ENCODE assay signal across 17 mouse cellular contexts in the genomic region with DNA sequence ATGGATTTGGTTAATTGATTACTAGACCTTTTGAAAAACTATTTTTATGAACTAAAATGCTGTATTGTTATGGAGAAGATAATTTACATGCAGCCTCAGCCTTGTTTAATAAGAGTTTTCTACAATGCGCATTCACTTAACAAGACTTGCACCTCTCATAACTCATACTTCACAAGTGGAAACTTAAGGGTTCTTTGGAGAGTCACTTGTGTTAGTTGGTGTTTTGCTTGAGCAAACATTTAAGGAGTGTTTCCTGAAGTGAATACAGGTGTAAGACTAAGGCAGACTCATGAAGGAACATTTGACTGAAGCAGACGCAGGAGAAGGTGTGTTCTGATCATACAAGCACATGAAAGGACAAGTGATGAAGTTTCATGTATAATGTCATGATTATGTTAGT.
"Had no signal": no experiment of that assay in that cellular context is flagged by ENCODE, and none has a peak within 500 bp of the region (broad histone marks: within the 10 kb centered on the region; RNA-seq: fewer than 3 reads in every experiment).

No protein-coding gene starts in this region.

- H3K4me3 ChIP-seq: liver, embryonic 13.5 days; liver, embryonic 15.5 days; megakaryocyte, embryonic 14.5 days; midbrain, embryonic 13.5 days; midbrain, embryonic 15.5 days; neural tube, embryonic 12.5 days; stomach, embryonic 15.5 days had no signal

- H3K27me3 ChIP-seq: liver, embryonic 13.5 days; liver, embryonic 15.5 days; megakaryocyte, embryonic 14.5 days; midbrain, embryonic 13.5 days; midbrain, embryonic 15.5 days; neural tube, embryonic 12.5 days; stomach, embryonic 15.5 days had no signal

- H3K4me2 ChIP-seq: liver, embryonic 11.5 days; liver, embryonic 13.5 days; liver, embryonic 15.5 days; midbrain, embryonic 11.5 days; midbrain, embryonic 13.5 days; midbrain, embryonic 15.5 days; neural tube, embryonic 12.5 days; stomach, embryonic 15.5 days had no signal

- DNase-seq: liver; liver, embryonic 13.5 days; liver, postnatal 0 days; right cerebral cortex, postnatal 14 days; thymus, adult 2 months; thymus, postnatal 25 days; thymus, postnatal 4 days had no signal

- H3K9me3 ChIP-seq: liver, embryonic 13.5 days; liver, embryonic 15.5 days; megakaryocyte, embryonic 14.5 days; midbrain, embryonic 13.5 days; midbrain, embryonic 15.5 days; neural tube, embryonic 12.5 days; stomach, embryonic 15.5 days had no signal

- H3K27ac ChIP-seq: liver, embryonic 13.5 days; liver, embryonic 15.5 days; macrophage; midbrain, embryonic 13.5 days; midbrain, embryonic 15.5 days; neural tube, embryonic 12.5 days; stomach, embryonic 15.5 days; stomach, postnatal 0 days had no signal

- ATAC-seq: liver, postnatal 0 days; midbrain, embryonic 13.5 days; midbrain, embryonic 15.5 days had no signal

- H3K36me3 ChIP-seq: liver, embryonic 13.5 days; liver, embryonic 15.5 days; midbrain, embryonic 13.5 days; midbrain, embryonic 15.5 days; neural tube, embryonic 12.5 days; stomach, embryonic 15.5 days had no signal

- H3K4me1 ChIP-seq: liver, embryonic 13.5 days; liver, embryonic 15.5 days; megakaryocyte, embryonic 14.5 days; midbrain, embryonic 13.5 days; midbrain, embryonic 15.5 days; neural tube, embryonic 12.5 days; stomach, embryonic 15.5 days had no signal

- H3K9ac ChIP-seq: liver, embryonic 13.5 days; liver, embryonic 15.5 days; liver, postnatal 0 days; midbrain, embryonic 13.5 days; midbrain, embryonic 15.5 days; neural tube, embryonic 12.5 days; stomach, embryonic 15.5 days had no signal
